Mouse (Mus musculus): ENCODE data around the gene Cfap65. TPM values are rescaled to one million over a fixed set of nuclear protein-coding genes. Genes with fewer than 3 reads are reported as not detected.

Cfap65 gene
- polyA plus RNA-seq (2016; fragmentation: Nextera tagmentation; extraction: Ambion mirVana) = not detected in 2 replicates

- Histone ChIP-seq H3K27ac (ENCODE audit: poor library complexity, severe bottlenecking) (no peak within 1 kb of the TSS), H3K9ac (no peak within 1 kb of the TSS), H3K4me3 (0 out of 2 replicates have a peak within 1 kb of the TSS, but pooled peaks have one; percentile 21), H3K9me3 (replicated peaks) (0 out of 2 replicates have a peak, but pooled peaks cover 3% of the 10 kb centered on the region), H3K4me1 (replicated peaks) (no peaks in the 10 kb centered on the region), H3K4me2 (peak within 1 kb of the TSS; percentile 40), H3K27me3 (replicated peaks) (peaks cover 70% of the 10 kb centered on the region), H3K36me3 (no peaks in the 10 kb centered on the region)
- no peak for ATAC-seq (ENCODE audit: insufficient number of reproducible peaks, low FRiP score)
- WGBS = 3% methylated on average over 18 of the region's 18 CpGs
Observed at GRCm38 (mm10) chr1:74935402-74935801, at the start of gene Cfap65. Gene Cfap65, minus strand, starts transcription at chr1:74935599.

DNA sequence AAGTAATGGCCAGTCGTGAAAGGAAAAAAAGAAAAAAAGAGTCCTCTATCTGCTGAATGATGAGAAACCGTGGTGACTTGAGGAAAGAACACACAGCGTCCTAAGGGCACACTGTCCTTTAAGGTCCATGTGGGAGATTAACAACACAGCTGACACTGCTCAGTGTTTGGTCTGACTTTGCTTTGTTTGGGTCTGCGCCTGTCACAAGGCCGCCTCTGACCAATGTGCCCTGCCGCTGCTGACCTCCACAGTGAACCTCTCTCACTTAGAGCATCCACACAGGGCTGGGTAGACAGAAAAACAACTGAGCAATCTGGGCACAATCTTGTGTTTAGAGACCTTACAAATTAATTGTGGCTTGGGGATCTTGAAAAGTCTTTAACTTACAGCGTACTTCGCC is 41.6 kb upstream of the Cfap65 start:
- 79% methylated on average over 8 of the region's 8 CpGs for WGBS
- H3K4me1 ChIP-seq (replicated peaks) = peaks cover 5% of the 10 kb centered on the region; the same call in 1 of the 2 replicates
- no peak overlapping the region for H3K4me2 ChIP-seq
- H3K9ac ChIP-seq = no peak overlapping the region
- ATAC-seq (ENCODE audit: insufficient number of reproducible peaks, low FRiP score) = no peak
- no peak overlapping the region for H3K27ac ChIP-seq (ENCODE audit: poor library complexity, severe bottlenecking)
- H3K4me3 ChIP-seq = no peak overlapping the region
- no peaks in the 10 kb centered on the region for H3K36me3 ChIP-seq
- H3K27me3 ChIP-seq (replicated peaks) = no peaks in the 10 kb centered on the region
- H3K9me3 ChIP-seq (replicated peaks) = no peaks in the 10 kb centered on the region

DNA sequence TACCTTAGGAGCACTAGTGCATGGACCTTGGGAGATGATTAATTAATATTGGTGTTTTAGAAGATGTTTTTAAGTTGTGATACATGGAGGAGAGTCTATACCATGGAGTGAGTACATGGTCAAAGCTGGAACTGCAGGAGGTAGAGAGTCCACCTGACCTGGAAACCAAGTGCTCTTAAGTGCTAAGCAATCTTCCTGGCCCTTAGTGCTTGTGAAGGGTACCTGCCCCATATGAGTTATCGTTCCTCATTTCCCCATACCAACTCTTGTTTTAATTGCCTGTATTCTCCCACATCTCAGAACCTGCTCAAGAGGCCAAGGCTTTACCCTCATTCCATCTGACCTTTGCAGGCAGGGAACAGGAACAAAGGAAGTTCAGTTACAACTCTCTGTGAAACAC is 40.5 kb upstream of the Cfap65 start:
- H3K27ac ChIP-seq (ENCODE audit: poor library complexity, severe bottlenecking) = no peak overlapping the region
- peaks cover 5% of the 10 kb centered on the region; the same call in 1 of the 2 replicates for H3K4me1 ChIP-seq (replicated peaks)
- no peak overlapping the region for H3K4me2 ChIP-seq
- H3K36me3 ChIP-seq = no peaks in the 10 kb centered on the region
- 86% methylated on average over 1 of the region's 1 CpGs for WGBS
- H3K9me3 ChIP-seq (replicated peaks) = no peaks in the 10 kb centered on the region
- H3K27me3 ChIP-seq (replicated peaks) = no peaks in the 10 kb centered on the region
- H3K4me3 ChIP-seq = no peak overlapping the region
- H3K9ac ChIP-seq = no peak overlapping the region
- ATAC-seq (ENCODE audit: insufficient number of reproducible peaks, low FRiP score) = no peak

DNA sequence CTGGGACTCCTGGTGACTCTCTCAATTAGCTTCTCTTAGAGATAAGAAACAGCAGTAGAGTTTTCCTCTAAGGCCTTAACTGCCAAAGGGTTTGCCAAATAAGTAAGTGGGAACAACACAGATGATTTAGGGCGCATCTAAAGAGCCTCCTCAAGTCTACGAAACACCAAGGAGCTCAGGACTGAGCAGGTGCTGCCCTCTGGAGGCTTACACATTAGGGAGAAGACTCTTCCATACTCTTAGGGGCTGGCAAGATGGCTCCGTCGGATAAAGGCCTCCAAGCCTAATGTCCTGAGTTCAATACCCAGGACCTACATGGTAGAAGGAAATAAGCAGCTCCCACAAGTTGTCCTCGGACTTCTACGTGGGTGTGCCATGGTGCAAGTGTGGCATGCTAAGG is 38.2 kb upstream of the Cfap65 start:
- 77% methylated on average over 6 of the region's 6 CpGs for WGBS
- Histone ChIP-seq H3K4me2 (no peak overlapping the region), H3K36me3 (no peaks in the 10 kb centered on the region), H3K27me3 (replicated peaks) (no peaks in the 10 kb centered on the region), H3K4me3 (no peak overlapping the region), H3K4me1 (replicated peaks) (peaks cover 2% of the 10 kb centered on the region; the same call in 1 of the 2 replicates), H3K9ac (no peak overlapping the region), H3K27ac (ENCODE audit: poor library complexity, severe bottlenecking) (no peak overlapping the region), H3K9me3 (replicated peaks) (no peaks in the 10 kb centered on the region)
- ATAC-seq (ENCODE audit: insufficient number of reproducible peaks, low FRiP score) = no peak

DNA sequence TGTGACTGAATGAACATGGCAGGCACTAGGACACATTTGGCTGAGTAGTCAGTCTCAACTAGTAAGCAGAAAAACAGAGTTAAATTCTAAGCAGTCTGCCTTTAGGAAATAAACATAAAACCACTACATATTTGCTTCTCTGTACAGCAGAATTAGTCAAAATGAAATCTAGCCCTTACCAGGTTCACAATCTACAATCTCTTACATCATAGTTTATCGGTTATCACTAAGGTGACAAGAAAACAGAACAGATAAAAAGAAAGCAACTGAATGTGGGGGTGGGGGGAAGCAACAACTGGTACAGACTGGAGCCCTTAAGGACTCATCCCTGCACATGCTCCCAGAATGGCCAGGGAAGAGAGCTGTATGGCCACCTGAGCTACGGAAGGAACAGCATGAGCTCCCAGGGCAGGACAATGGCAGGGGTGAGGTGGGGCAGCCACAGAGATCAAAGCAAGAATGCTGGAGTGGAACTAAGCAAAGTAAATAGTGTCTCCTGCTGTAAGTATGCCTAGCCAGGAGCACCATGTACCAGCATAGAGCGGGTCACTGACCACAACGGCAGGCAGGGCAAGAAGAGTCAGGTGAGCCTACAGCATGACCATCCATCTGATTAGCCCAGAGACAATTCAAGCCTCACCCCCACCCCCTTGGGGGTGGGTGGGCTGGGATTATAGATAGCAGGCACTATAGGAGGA is 36.1 kb upstream of the Cfap65 start:
- H3K4me1 ChIP-seq (replicated peaks) = 0 out of 2 replicates have a peak, but pooled peaks cover 6% of the 10 kb centered on the region
- 51% methylated on average over 4 of the region's 4 CpGs for WGBS
- 0 out of 2 replicates have a peak, but pooled peaks cover 3% of the 10 kb centered on the region for H3K27me3 ChIP-seq (replicated peaks)
- no peaks in the 10 kb centered on the region for H3K36me3 ChIP-seq
- no peaks in the 10 kb centered on the region for H3K9me3 ChIP-seq (replicated peaks)
- H3K9ac ChIP-seq = no peak overlapping the region
- H3K4me3 ChIP-seq = no peak overlapping the region
- no peak overlapping the region for H3K4me2 ChIP-seq
- no peak for ATAC-seq (ENCODE audit: insufficient number of reproducible peaks, low FRiP score)
- no peak overlapping the region for H3K27ac ChIP-seq (ENCODE audit: poor library complexity, severe bottlenecking)

- Histone ChIP-seq H3K4me3 (no peak overlapping the region), H3K4me2 (no peak overlapping the region), H3K27ac (ENCODE audit: poor library complexity, severe bottlenecking) (no peak overlapping the region), H3K36me3 (no peaks in the 10 kb centered on the region), H3K9me3 (replicated peaks) (no peaks in the 10 kb centered on the region), H3K4me1 (replicated peaks) (peaks cover 11% of the 10 kb centered on the region), H3K27me3 (replicated peaks) (peaks cover 12% of the 10 kb centered on the region), H3K9ac (no peak overlapping the region)
- WGBS = 35% methylated on average over 8 of the region's 8 CpGs
- no peak for ATAC-seq (ENCODE audit: insufficient number of reproducible peaks, low FRiP score)
Observed at GRCm38 (mm10) chr1:74967962-74968580, 32.7 kb upstream of the Cfap65 start.

DNA sequence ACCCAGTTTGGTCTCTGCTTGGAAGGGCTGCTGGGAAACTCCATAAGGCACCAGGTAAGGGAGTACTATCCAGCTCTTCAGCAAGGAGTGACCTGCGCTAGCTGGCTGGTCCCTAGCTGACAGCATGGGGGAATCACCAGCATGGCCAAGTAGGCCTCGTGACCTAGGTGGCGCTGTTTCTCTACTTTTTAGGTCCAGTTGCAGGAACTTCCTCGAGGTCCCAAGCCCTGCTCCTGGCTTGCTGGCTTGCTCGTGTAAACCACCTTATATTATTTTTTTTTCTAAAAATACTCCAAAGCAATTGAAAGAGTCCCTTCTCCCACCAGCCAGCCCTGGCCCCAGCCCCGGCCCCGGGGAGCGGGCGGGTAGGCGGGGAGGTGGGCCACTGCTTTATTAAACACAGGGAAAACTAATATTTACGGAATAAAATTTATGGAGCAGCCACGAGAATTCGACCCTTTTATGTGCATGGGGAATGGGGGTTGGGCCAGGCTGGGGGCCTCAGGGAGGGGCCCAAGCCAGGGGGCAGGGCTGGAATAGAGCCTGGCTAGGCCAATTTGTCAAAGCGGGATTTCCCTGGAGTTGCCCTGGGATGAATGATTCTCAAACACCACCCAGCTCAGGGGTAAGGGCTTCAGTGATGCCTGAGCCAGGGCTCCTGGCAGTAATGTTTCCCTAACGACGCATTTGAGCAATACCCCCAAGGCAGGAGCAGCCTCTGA is 29.3 kb upstream of the Cfap65 start:
- no peaks in the 10 kb centered on the region for H3K9me3 ChIP-seq (replicated peaks)
- H3K9ac ChIP-seq = peak overlapping the region; percentile 55
- ATAC-seq (ENCODE audit: insufficient number of reproducible peaks, low FRiP score) = no peak; the same call in 1 of the 2 replicates
- H3K27me3 ChIP-seq (replicated peaks) = peaks cover 29% of the 10 kb centered on the region
- no peaks in the 10 kb centered on the region for H3K36me3 ChIP-seq
- H3K4me3 ChIP-seq = peak overlapping the region; percentile 21; the same call in 1 of the 2 replicates
- H3K4me2 ChIP-seq = peak overlapping the region; percentile 63
- no peak overlapping the region for H3K27ac ChIP-seq (ENCODE audit: poor library complexity, severe bottlenecking)
- 22% methylated on average over 16 of the region's 16 CpGs for WGBS
- H3K4me1 ChIP-seq (replicated peaks) = peaks cover 11% of the 10 kb centered on the region

DNA sequence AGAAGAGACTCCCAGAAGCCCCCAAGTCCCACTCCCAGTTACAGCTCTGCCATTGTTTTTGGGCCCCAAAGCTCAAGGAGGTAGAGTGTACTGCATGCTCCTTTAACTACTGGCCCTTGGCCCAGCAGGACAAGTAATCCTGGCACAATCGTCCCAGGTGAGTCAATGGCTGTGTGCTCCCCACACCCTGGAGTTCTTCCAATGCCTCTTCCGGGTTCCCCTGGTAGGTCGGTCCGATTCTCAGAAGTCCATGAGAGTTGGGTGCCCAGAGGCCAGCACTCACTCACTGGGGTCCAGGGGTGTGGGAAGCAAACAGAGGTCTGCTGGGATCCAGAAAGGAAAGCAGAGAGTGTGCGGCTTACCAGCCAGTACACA is 27.4 kb upstream of the Cfap65 start:
- no peak for ATAC-seq (ENCODE audit: insufficient number of reproducible peaks, low FRiP score)

DNA sequence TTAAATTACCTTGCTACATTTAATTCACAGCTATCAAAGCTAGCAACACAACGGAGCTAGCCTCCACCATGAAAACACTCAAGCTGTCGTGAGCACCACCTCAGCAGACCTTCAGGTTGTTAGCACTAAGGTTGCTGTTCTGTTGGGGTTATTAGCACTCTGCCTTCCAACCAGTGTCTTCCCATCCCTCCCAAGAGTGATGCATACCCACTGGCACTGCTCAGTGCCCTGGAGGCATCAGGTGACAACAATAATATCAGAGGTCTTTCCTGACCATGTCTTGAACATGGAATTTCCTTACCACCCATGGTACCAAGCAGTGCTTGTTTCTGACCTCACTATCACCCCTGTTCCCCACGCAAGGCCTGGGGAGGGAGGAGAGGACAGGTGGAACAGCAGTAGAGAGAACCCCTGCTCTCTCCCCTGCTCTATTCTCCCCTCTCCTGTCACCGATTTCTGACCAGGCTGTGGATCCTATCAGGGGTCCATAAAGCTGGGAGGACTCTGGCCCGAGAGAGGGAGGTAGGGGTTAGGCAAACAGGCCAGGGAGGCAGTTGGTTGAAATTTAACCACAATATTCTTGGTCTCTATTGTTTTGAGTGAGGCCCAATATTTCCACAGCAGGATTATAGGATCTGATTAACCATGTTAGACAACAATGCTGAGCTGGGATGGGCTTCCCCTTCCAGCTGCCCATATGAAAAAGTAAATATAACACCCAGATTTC is 26.9 kb upstream of the Cfap65 start:
- no peak overlapping the region for H3K27ac ChIP-seq (ENCODE audit: poor library complexity, severe bottlenecking)
- H3K9me3 ChIP-seq (replicated peaks) = no peaks in the 10 kb centered on the region
- peaks cover 5% of the 10 kb centered on the region for H3K4me1 ChIP-seq (replicated peaks)
- no peak for ATAC-seq (ENCODE audit: insufficient number of reproducible peaks, low FRiP score)
- H3K27me3 ChIP-seq (replicated peaks) = peaks cover 47% of the 10 kb centered on the region
- no peaks in the 10 kb centered on the region for H3K36me3 ChIP-seq
- H3K4me3 ChIP-seq = no peak overlapping the region
- no peak overlapping the region for H3K9ac ChIP-seq
- H3K4me2 ChIP-seq = no peak overlapping the region
- 62% methylated on average over 5 of the region's 5 CpGs for WGBS

More for the DNA sequence above, 27.4 kb upstream of the Cfap65 start:
- Histone ChIP-seq H3K27ac (ENCODE audit: poor library complexity, severe bottlenecking) (no peak overlapping the region), H3K9me3 (replicated peaks) (no peaks in the 10 kb centered on the region), H3K4me2 (no peak overlapping the region), H3K9ac (no peak overlapping the region), H3K4me1 (replicated peaks) (peaks cover 9% of the 10 kb centered on the region), H3K27me3 (replicated peaks) (peaks cover 43% of the 10 kb centered on the region), H3K36me3 (no peaks in the 10 kb centered on the region), H3K4me3 (no peak overlapping the region)
- 81% methylated on average over 5 of the region's 5 CpGs for WGBS

GRCm38 (mm10) chr1:74961722-74962121 is 26.3 kb upstream of the Cfap65 start:
- WGBS = 83% methylated on average over 7 of the region's 7 CpGs
- ATAC-seq (ENCODE audit: insufficient number of reproducible peaks, low FRiP score) = no peak
- H3K27me3 ChIP-seq (replicated peaks) = peaks cover 51% of the 10 kb centered on the region
- H3K4me2 ChIP-seq = no peak overlapping the region
- H3K9ac ChIP-seq = no peak overlapping the region
- H3K4me1 ChIP-seq (replicated peaks) = peaks cover 5% of the 10 kb centered on the region
- no peaks in the 10 kb centered on the region for H3K9me3 ChIP-seq (replicated peaks)
- no peak overlapping the region for H3K4me3 ChIP-seq
- H3K36me3 ChIP-seq = no peaks in the 10 kb centered on the region
- H3K27ac ChIP-seq (ENCODE audit: poor library complexity, severe bottlenecking) = no peak overlapping the region

All from heart, embryonic 12.5 days (tissue).